In the genomic region with DNA sequence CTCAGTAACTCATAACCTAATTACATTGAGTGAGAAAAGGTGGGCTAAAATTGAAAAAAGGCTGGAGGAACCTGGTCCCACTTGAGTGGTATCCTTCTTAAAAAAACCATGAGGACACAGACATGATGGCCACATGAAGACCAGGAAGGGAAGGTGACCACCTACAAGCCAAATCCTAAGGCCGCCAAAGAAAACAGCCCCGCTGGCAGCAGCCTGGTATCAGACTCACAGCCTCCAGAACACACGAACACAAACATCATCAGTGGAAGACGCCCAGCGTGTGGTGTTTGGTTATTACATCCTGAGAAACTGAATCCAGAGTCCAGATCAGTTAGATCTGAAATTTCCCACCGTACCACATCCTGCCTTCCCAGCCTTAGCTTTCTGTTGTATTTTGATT, we compare ENCODE assay signal across 12 mouse cellular contexts.
"Had no signal": no experiment of that assay in that cellular context is flagged by ENCODE, and none has a peak within 500 bp of the region (broad histone marks: within the 10 kb centered on the region; RNA-seq: fewer than 3 reads in every experiment).

No protein-coding gene starts in this region.

- DNase-seq: left cerebral cortex, postnatal 4 days; liver; liver, embryonic 13.5 days; liver, postnatal 0 days; lung, adult 18-20 months; lung, adult 2 months; lung, embryonic 14.5 days; lung, postnatal 10 days; lung, postnatal 14 days; lung, postnatal 36 days; lung, postnatal 4 days; midbrain, embryonic 14.5 days had no signal
